Mouse (Mus musculus): ENCODE measurements around the gene Ppm1g.

DNA sequence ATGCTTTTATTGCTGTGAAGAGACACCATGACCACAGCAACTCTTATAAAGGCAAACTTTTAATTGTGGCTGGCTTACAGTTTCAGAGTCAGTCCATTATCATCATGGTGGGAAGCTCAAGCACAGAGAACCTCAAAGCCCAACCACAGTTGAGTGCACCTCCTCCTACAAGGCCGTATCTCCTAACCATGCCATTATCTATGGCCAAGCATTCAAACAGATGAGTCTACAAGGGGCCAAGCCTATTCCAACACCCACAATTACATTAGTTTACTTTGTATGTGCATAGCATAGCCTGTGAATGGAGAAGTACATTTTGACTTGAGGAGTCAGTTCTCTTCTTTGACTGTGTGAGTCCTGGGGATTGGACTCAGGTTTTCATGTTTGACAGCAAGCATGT lies 55.6 kb downstream of the Ppm1g start:
- no peak for TF ChIP-seq POLR2A (IDR thresholded peaks at IDR 0.05; ENCODE audit: borderline replicate concordance, insufficient read depth, low read length)
- TF ChIP-seq CTCF (IDR thresholded peaks at IDR 0.05; ENCODE audit: borderline replicate concordance, insufficient read depth, low read depth, low read length), result no peak
